Mouse (Mus musculus) midbrain, embryonic 11.5 days (tissue): Measurements from ENCODE around the gene Pycr2. TPM values are rescaled to one million over a fixed set of nuclear protein-coding genes. Genes with fewer than 3 reads are reported as not detected.
A peak's percentile ranks its signal among the peaks of the same experiment; 100 is the strongest.

Experiments
- ATAC-seq: fragments of 200-750 bp; cut with Nextera tagmentation; 2 replicates; pipeline ENCODE4 v1.8.0; 2017; ENCODE audit warnings: moderate TSS enrichment, moderate library complexity; ENCODE audit not compliant: low FRiP score
- DNase-seq: peaks from one replicate; pipeline ENCODE4 v3.0.0; 2015; ENCODE audit warnings: low spot score; ENCODE audit errors: missing footprints
- H3K27ac ChIP-seq: fragments of 300-500 bp; sonication (generic); 2 replicates; pipeline ENCODE4 v1.5.1; 2014; ENCODE audit warnings: low read depth, low read length
- H3K27me3 ChIP-seq: fragments of 300-500 bp; sonication (generic); 2 replicates; pipeline ENCODE4 v1.6.1; 2014; ENCODE audit warnings: mild to moderate bottlenecking, low read length, moderate library complexity, mixed read lengths; ENCODE audit not compliant: control insufficient read depth, insufficient read depth
- H3K36me3 ChIP-seq: fragments of 300-500 bp; sonication (generic); 2 replicates; pipeline ENCODE4 v1.6.1; 2014; ENCODE audit warnings: mild to moderate bottlenecking, low read length, moderate library complexity, mixed read lengths; ENCODE audit not compliant: control insufficient read depth, insufficient read depth
- H3K4me1 ChIP-seq: fragments of 300-500 bp; sonication (generic); 2 replicates; pipeline ENCODE4 v1.6.1; 2014; ENCODE audit warnings: low read length; ENCODE audit not compliant: control insufficient read depth, insufficient read depth
- H3K4me2 ChIP-seq: fragments of 300-500 bp; sonication (generic); 2 replicates; pipeline ENCODE4 v1.6.1; 2014; ENCODE audit warnings: mild to moderate bottlenecking, moderate library complexity
- H3K4me3 ChIP-seq: fragments of 300-500 bp; sonication (generic); 2 replicates; pipeline ENCODE4 v1.5.1; 2014; ENCODE audit warnings: low read depth, low read length
- H3K9ac ChIP-seq: fragments of 300-500 bp; sonication (generic); 2 replicates; pipeline ENCODE4 v1.6.1; 2014; ENCODE audit warnings: low read length
- H3K9me3 ChIP-seq: fragments of 300-500 bp; sonication (generic); 2 replicates; pipeline ENCODE4 v1.6.1; 2016; ENCODE audit warnings: low read length; ENCODE audit not compliant: control insufficient read depth
- WGBS: fragments of 180-500 bp; shearing (Covaris S2); extraction: QIAGEN DNeasy Blood & Tissue Kit; methylation state at CpG from one replicate; pipeline ENCODE4 v1.1.7; 2014; 5-methylcytosine and 5-hydroxymethylcytosine counted together
- polyA plus RNA-seq: library from polyadenylated mRNA; unstranded; fragments of >200 nt; fragmentation: Nextera tagmentation; extraction: Ambion mirVana; gene quantifications from 2 replicates; pipeline ENCODE4 v1.2.1, GENCODE M21; 2014

The Pycr2 gene
- 85.4 and 97.9 TPM in 2 replicates for polyA plus RNA-seq

DNA sequence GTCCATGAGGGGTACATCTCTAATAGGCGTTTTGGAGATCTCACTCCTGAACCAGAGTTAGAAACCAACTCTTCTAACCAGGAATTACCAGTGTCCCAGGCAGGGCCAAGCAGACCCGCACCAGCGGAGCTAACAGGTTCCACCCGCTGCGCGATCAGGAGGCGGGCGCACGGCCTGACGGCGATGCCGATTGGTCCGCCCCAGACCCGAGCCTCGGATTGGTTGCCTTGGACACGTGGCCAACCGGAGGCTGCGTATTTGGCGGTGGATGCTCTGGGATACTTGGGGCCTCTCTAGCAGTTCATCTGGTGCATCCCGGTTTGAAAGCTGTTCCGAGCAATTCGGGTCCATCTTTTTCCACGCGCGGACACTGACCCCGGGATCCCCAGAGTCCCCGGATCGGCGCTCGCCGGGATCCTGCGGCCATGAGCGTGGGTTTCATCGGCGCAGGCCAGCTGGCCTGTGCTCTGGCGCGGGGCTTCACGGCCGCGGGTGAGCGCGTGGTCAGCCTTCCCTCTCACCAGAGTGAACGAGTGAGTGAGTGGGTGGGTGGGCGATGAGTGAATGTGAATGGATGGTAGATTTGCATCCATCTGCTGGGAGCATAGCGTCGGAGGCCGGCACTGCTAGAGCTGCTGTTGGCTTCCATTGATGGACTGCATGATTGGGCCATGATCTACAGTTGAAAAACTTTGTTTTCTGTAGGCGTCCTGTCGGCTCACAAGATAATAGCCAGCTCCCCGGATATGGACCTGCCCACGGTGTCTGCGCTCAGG, at the start of gene Pycr2:
TSS of gene Pycr2 (plus strand) at position 255 of the 776 bp plus-strand sequence.
- ATAC-seq, result peak; percentile 99
- Histone ChIP-seq H3K27me3 (no peaks in the 10 kb centered on the region), H3K36me3 (peaks cover 5% of the 10 kb centered on the region), H3K4me2 (peak within 1 kb of the TSS; percentile 70), H3K4me1 (peaks cover 11% of the 10 kb centered on the region), H3K4me3 (peak within 1 kb of the TSS; percentile 83), H3K9me3 (no peaks in the 10 kb centered on the region), H3K9ac (peak within 1 kb of the TSS; percentile 94), H3K27ac (peak within 1 kb of the TSS; percentile 67)
- peak; percentile 98 for DNase-seq
- WGBS, result under 1% methylated on average over 52 of the region's 52 CpGs

GRCm38 (mm10) chr1:180858763-180859162, 45.3 kb upstream of the Pycr2 start:
- no peak for DNase-seq
- Histone ChIP-seq H3K4me2 (no peak overlapping the region), H3K36me3 (peaks cover 14% of the 10 kb centered on the region), H3K9ac (no peak overlapping the region), H3K27me3 (no peaks in the 10 kb centered on the region), H3K4me3 (no peak overlapping the region), H3K27ac (no peak overlapping the region), H3K9me3 (no peaks in the 10 kb centered on the region), H3K4me1 (no peaks in the 10 kb centered on the region)
- no peak for ATAC-seq

DNA sequence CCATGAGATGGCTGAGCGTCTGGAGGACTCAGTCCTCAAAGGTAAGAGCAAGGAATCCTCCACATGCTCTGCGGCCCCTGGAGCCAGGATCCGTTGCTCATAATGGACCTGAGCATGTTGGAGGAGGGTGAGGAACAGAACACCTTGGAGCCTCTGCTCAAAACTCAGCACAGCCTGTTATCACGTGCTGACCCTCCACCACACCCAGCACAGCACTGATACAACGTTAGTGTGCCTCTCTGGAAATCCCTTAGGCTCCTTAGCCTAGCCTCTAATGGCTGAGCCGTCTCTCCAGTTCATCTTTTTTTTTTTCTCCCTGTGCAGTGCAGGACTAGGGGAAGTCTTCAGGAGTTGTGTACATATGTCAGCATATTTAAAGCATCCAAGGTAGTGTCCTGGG, 44.1 kb upstream of the Pycr2 start:
- WGBS, result 91% methylated on average over 6 of the region's 6 CpGs
- ATAC-seq, result no peak
- no peak for DNase-seq

GRCm38 (mm10) chr1:180863606-180864005, 40.5 kb upstream of the Pycr2 start:
- Histone ChIP-seq H3K4me3 (no peak overlapping the region), H3K27me3 (no peaks in the 10 kb centered on the region), H3K9me3 (no peaks in the 10 kb centered on the region), H3K36me3 (peaks cover 10% of the 10 kb centered on the region; the same call in 1 of the 2 replicates), H3K27ac (no peak overlapping the region), H3K9ac (no peak overlapping the region), H3K4me1 (no peaks in the 10 kb centered on the region), H3K4me2 (no peak overlapping the region)
- DNase-seq (peak; percentile 92), ATAC-seq (no peak)
- WGBS, result 33% methylated on average over 1 of the region's 1 CpGs

More for the DNA sequence above, 44.1 kb upstream of the Pycr2 start:
- Histone ChIP-seq H3K27me3 (no peaks in the 10 kb centered on the region), H3K9ac (no peak overlapping the region), H3K36me3 (peaks cover 17% of the 10 kb centered on the region), H3K4me3 (no peak overlapping the region), H3K27ac (no peak overlapping the region), H3K4me1 (no peaks in the 10 kb centered on the region), H3K4me2 (no peak overlapping the region), H3K9me3 (no peaks in the 10 kb centered on the region)

DNA sequence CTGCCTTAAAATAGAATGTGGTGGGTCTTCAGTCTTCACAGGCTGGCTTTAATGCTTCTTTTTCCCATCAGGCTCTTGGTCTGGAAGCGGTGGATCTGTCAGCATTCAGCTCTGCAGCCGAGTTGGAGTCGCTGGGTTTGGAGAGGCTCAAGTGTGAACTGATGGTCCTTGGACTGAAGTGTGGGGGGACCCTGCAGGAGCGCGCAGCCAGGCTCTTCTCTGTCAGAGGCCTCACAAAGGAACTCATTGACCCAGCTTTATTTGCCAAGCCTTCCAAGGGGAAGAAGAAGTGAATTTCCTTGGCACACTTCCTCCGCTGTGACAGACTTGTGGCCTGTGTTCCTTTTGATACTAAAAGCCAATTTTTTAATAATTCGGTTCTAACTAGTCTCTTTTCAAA, 38.1 kb upstream of the Pycr2 start:
- peaks cover 8% of the 10 kb centered on the region; the same call in 1 of the 2 replicates for H3K36me3 ChIP-seq
- H3K27me3 ChIP-seq, result no peaks in the 10 kb centered on the region
- no peak for ATAC-seq
- no peak for DNase-seq
- H3K27ac ChIP-seq, result no peak overlapping the region
- H3K4me1 ChIP-seq, result no peaks in the 10 kb centered on the region
- H3K9ac ChIP-seq, result no peak overlapping the region
- 96% methylated on average over 7 of the region's 7 CpGs for WGBS
- H3K9me3 ChIP-seq, result no peaks in the 10 kb centered on the region
- no peak overlapping the region for H3K4me2 ChIP-seq
- no peak overlapping the region for H3K4me3 ChIP-seq

GRCm38 (mm10) chr1:180870122-180870650, 33.9 kb upstream of the Pycr2 start:
- H3K9ac ChIP-seq, result no peak overlapping the region
- H3K4me1 ChIP-seq, result no peaks in the 10 kb centered on the region
- no peak overlapping the region for H3K4me2 ChIP-seq
- 81% methylated on average over 13 of the region's 13 CpGs for WGBS
- DNase-seq (no peak), ATAC-seq (no peak)
- no peaks in the 10 kb centered on the region; the same call in 1 of the 2 replicates for H3K36me3 ChIP-seq
- no peaks in the 10 kb centered on the region for H3K27me3 ChIP-seq
- H3K27ac ChIP-seq, result no peak overlapping the region
- H3K4me3 ChIP-seq, result no peak overlapping the region
- no peaks in the 10 kb centered on the region for H3K9me3 ChIP-seq

DNA sequence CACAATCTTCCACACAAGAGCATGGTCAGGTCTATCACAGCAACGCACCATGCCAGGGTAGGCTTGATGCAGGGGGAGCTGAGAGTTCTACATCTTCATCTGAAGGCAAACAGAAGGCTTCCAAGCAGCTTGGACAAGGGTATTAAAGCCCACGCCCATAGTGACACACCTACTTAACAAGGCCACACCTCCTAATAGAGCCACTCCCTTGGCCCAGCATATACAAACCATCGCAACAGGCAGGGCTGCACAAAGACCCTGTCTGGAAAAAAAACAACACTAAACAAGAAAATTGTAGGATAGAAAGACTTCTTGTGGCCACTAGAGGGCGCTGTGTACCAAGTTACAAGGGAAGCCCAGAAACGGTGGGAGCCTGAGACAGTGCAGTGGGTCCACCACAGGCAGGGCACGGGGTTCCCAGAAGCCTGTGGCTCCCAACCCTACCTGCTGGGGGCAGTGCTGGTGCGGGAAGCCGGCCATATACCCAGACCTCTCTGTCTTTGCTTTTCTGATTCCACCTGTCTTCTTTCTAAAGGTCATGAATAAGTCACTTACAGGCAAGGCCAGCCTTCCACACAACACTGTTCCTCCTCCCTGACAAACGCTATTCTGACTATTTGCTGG, 30.1 kb upstream of the Pycr2 start:
- H3K9ac ChIP-seq, result no peak overlapping the region
- no peak overlapping the region for H3K4me3 ChIP-seq
- H3K27me3 ChIP-seq, result no peaks in the 10 kb centered on the region
- no peak overlapping the region for H3K4me2 ChIP-seq
- no peaks in the 10 kb centered on the region for H3K9me3 ChIP-seq
- H3K4me1 ChIP-seq, result no peaks in the 10 kb centered on the region
- ATAC-seq, result peak; percentile 44; the same call in 1 of the 2 replicates
- H3K27ac ChIP-seq, result no peak overlapping the region
- WGBS, result 18% methylated on average over 9 of the region's 9 CpGs
- peak; percentile 93 for DNase-seq
- no peaks in the 10 kb centered on the region for H3K36me3 ChIP-seq

GRCm38 (mm10) chr1:180874615-180875014, 29.5 kb upstream of the Pycr2 start:
- Histone ChIP-seq H3K9ac (no peak overlapping the region; the same call in 1 of the 2 replicates), H3K36me3 (no peaks in the 10 kb centered on the region), H3K4me2 (no peak overlapping the region), H3K27ac (no peak overlapping the region), H3K4me3 (no peak overlapping the region), H3K27me3 (no peaks in the 10 kb centered on the region), H3K4me1 (no peaks in the 10 kb centered on the region), H3K9me3 (no peaks in the 10 kb centered on the region)
- DNase-seq (no peak), ATAC-seq (no peak)
- 80% methylated on average over 2 of the region's 2 CpGs for WGBS

DNA sequence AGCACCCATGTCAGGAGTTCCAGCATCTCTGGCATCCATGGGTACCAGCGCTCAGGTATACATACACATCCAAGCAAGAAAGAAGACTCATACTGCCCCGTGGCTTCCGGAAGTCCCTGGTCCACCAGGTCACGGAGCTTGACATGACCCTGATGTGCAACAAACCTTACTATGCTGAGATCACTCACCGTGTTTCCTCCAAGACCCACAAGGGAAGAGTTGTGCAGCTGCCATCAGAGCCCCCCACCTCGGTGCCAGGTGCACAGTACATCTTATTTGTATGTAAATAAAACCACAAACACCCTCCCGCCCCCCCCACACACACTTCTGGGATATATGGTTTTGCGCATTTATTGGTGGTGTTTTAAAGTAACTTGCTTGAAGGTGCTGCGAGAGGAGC, 29.0 kb upstream of the Pycr2 start:
- DNase-seq, result no peak
- no peaks in the 10 kb centered on the region for H3K27me3 ChIP-seq
- no peak for ATAC-seq
- WGBS, result 94% methylated on average over 9 of the region's 9 CpGs
- no peaks in the 10 kb centered on the region for H3K4me1 ChIP-seq
- no peaks in the 10 kb centered on the region for H3K36me3 ChIP-seq
- H3K4me3 ChIP-seq, result no peak overlapping the region
- no peak overlapping the region for H3K4me2 ChIP-seq
- H3K9ac ChIP-seq, result no peak overlapping the region
- no peak overlapping the region for H3K27ac ChIP-seq
- no peaks in the 10 kb centered on the region for H3K9me3 ChIP-seq
